Mouse (Mus musculus) bone marrow, adult 2 months (tissue): Measurements from ENCODE around the gene Tarsl2.

Experiments
- CTCF ChIP-seq: fragments of 200-500 bp; IDR thresholded peaks from 2 replicates; pipeline ENCODE4 v1.5.1; 2011; ENCODE audit warnings: low read length, control low read depth; ENCODE audit not compliant: control insufficient read depth, insufficient read depth
- POLR2A ChIP-seq: fragments of 200-500 bp; IDR thresholded peaks from 2 replicates; pipeline ENCODE4 v1.6.1; 2011; ENCODE audit warnings: low read depth, mild to moderate bottlenecking, control low read depth, low read length, borderline replicate concordance; ENCODE audit not compliant: control insufficient read depth

GRCm38 (mm10) chr7:65607003-65607402, 37.7 kb upstream of the Tarsl2 start:
- no peak for TF ChIP-seq CTCF
- TF ChIP-seq POLR2A: no peak
